Mouse (Mus musculus) liver, postnatal 0 days (tissue): Measurements from ENCODE around the gene Trpm8.

ENCODE experiments used
- CTCF ChIP-seq: sonication (generic); IDR thresholded peaks from 2 replicates; pipeline ENCODE4 v1.5.1; 2016; ENCODE audit warnings: antibody characterized with exemption, low read depth
- EP300 ChIP-seq: IDR thresholded peaks from 2 replicates; pipeline ENCODE4 v1.6.1; 2016; ENCODE audit warnings: antibody characterized with exemption, low read depth, mild to moderate bottlenecking

DNA sequence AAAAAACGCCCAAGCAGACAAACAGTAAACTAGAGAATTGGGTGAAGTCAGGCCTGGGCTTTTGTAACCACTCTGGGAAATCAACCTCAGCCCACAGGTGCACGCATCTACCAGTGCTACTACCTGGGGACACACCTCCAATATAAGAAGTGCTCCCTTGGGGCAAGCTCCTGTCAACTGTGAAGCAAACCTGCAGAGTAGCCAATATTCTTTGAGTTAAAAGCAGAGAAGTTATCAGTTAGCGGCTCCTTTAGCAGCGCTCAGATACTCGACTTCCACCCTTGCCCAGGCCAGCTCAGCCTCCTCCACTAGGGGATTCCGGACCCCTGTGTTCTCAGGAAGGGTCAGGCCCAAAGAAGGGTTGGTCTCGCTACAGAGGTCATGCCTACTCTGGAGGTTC, 15.8 kb upstream of the Trpm8 start:
- TF ChIP-seq CTCF (no peak), EP300 (no peak)
